Mouse (Mus musculus) liver, embryonic 12.5 days (tissue): ENCODE results near the gene Sun2. TPM values are rescaled to one million over a fixed set of nuclear protein-coding genes. Genes with fewer than 3 reads are reported as not detected.

Experiments
- ATAC-seq: fragments of 200-750 bp; cut with Nextera tagmentation; 2 replicates; pipeline ENCODE4 v1.8.0; 2017; ENCODE audit warnings: moderate number of reproducible peaks, mild to moderate bottlenecking, moderate library complexity
- H3K27ac ChIP-seq: fragments of 300-500 bp; sonication (generic); 2 replicates; pipeline ENCODE4 v1.5.1; 2016; ENCODE audit warnings: mild to moderate bottlenecking
- H3K27me3 ChIP-seq: fragments of 300-500 bp; sonication (generic); replicated peaks from 2 replicates; pipeline ENCODE4 v1.6.1; 2016; ENCODE audit warnings: mild to moderate bottlenecking, moderate library complexity
- H3K36me3 ChIP-seq: fragments of 300-500 bp; sonication (generic); 2 replicates; pipeline ENCODE4 v1.6.1; 2016; ENCODE audit warnings: mild to moderate bottlenecking, moderate library complexity
- H3K4me1 ChIP-seq: fragments of 300-500 bp; sonication (generic); 2 replicates; pipeline ENCODE4 v1.6.1; 2016
- H3K4me2 ChIP-seq: fragments of 300-500 bp; sonication (generic); 2 replicates; pipeline ENCODE4 v1.6.1; 2016; ENCODE audit warnings: mild to moderate bottlenecking, moderate library complexity
- H3K4me3 ChIP-seq: fragments of 300-500 bp; sonication (generic); 2 replicates; pipeline ENCODE4 v1.5.1; 2016; ENCODE audit warnings: mild to moderate bottlenecking, moderate library complexity
- H3K9ac ChIP-seq: fragments of 300-500 bp; sonication (generic); 2 replicates; pipeline ENCODE4 v1.6.1; 2016; ENCODE audit warnings: mild to moderate bottlenecking, moderate library complexity
- H3K9me3 ChIP-seq: fragments of 300-500 bp; sonication (generic); replicated peaks from 2 replicates; pipeline ENCODE4 v1.6.1; 2016; ENCODE audit warnings: mild to moderate bottlenecking, moderate library complexity
- WGBS: fragments of 180-500 bp; shearing (Covaris S2); methylation state at CpG from one replicate; pipeline ENCODE4 v1.1.7; 2016; ENCODE audit not compliant: insufficient replicate concordance; 5-methylcytosine and 5-hydroxymethylcytosine counted together
- polyA plus RNA-seq: library from polyadenylated mRNA; unstranded; fragments of >200 nt; fragmentation: Nextera tagmentation; extraction: Ambion mirVana; gene quantifications from 2 replicates; pipeline ENCODE4 v1.2.1, GENCODE M21; 2016

The Sun2 gene
- polyA plus RNA-seq, 1 experiment from 2014 or later = 2.9 TPM

GRCm38 (mm10) chr15:79741173-79741858 is 1.0 kb downstream of the Sun2 start:
- no peak for ATAC-seq
- WGBS = 11% methylated on average over 14 of the region's 14 CpGs
- H3K27ac ChIP-seq = peak overlapping the region; percentile 75

GRCm38 (mm10) chr15:79740739-79741138 is 1.6 kb downstream of the Sun2 start:
- Histone ChIP-seq H3K9me3 (no peaks in the 10 kb centered on the region), H3K9ac (peak overlapping the region; percentile 90; the same call in 1 of the 2 replicates), H3K27me3 (0 out of 2 replicates have a peak, but pooled peaks cover 3% of the 10 kb centered on the region), H3K4me3 (peak overlapping the region; percentile 87), H3K27ac (no peak overlapping the region), H3K4me2 (peak overlapping the region; percentile 98), H3K4me1 (peaks cover 35% of the 10 kb centered on the region), H3K36me3 (peaks cover 36% of the 10 kb centered on the region)
- no peak for ATAC-seq
- WGBS = 32% methylated on average over 3 of the region's 3 CpGs

More at GRCm38 (mm10) chr15:79741173-79741858, 1.0 kb downstream of the Sun2 start:
- Histone ChIP-seq H3K9me3 (no peaks in the 10 kb centered on the region), H3K36me3 (peaks cover 33% of the 10 kb centered on the region), H3K4me3 (peak overlapping the region; percentile 87), H3K4me1 (peaks cover 35% of the 10 kb centered on the region), H3K27me3 (0 out of 2 replicates have a peak, but pooled peaks cover 3% of the 10 kb centered on the region), H3K4me2 (peak overlapping the region; percentile 98), H3K9ac (peak overlapping the region; percentile 90)

- no peak overlapping the region for H3K4me3 ChIP-seq
- no peak overlapping the region for H3K9ac ChIP-seq
- H3K9me3 ChIP-seq = no peaks in the 10 kb centered on the region
- no peak overlapping the region for H3K4me2 ChIP-seq
- no peaks in the 10 kb centered on the region for H3K27me3 ChIP-seq
- H3K4me1 ChIP-seq = peaks cover 1% of the 10 kb centered on the region
- 86% methylated on average over 8 of the region's 8 CpGs for WGBS
- no peak overlapping the region for H3K27ac ChIP-seq
- no peak for ATAC-seq
- H3K36me3 ChIP-seq = peaks cover 72% of the 10 kb centered on the region
Observed at GRCm38 (mm10) chr15:79734311-79734710, 8.0 kb downstream of the Sun2 start.

- H3K27ac ChIP-seq = no peak overlapping the region
- no peak for ATAC-seq
Observed at GRCm38 (mm10) chr15:79733640-79734039, 8.7 kb downstream of the Sun2 start.

GRCm38 (mm10) chr15:79733192-79733591 is 9.1 kb downstream of the Sun2 start:
- Histone ChIP-seq H3K27ac (no peak overlapping the region), H3K4me1 (no peaks in the 10 kb centered on the region), H3K27me3 (no peaks in the 10 kb centered on the region), H3K9ac (no peak overlapping the region), H3K4me2 (no peak overlapping the region), H3K9me3 (no peaks in the 10 kb centered on the region), H3K4me3 (no peak overlapping the region), H3K36me3 (peaks cover 71% of the 10 kb centered on the region)
- ATAC-seq = no peak
- 84% methylated on average over 8 of the region's 8 CpGs for WGBS

More at GRCm38 (mm10) chr15:79733640-79734039, 8.7 kb downstream of the Sun2 start:
- no peak overlapping the region for H3K4me2 ChIP-seq
- no peak overlapping the region for H3K9ac ChIP-seq
- H3K9me3 ChIP-seq = no peaks in the 10 kb centered on the region
- no peak overlapping the region for H3K4me3 ChIP-seq
- H3K4me1 ChIP-seq = no peaks in the 10 kb centered on the region
- H3K36me3 ChIP-seq = peaks cover 72% of the 10 kb centered on the region
- no peaks in the 10 kb centered on the region for H3K27me3 ChIP-seq
- WGBS = 68% methylated on average over 4 of the region's 4 CpGs

- H3K36me3 ChIP-seq = peaks cover 71% of the 10 kb centered on the region
- no peak overlapping the region for H3K4me3 ChIP-seq
- ATAC-seq = no peak
- no peak overlapping the region for H3K27ac ChIP-seq
- H3K27me3 ChIP-seq = no peaks in the 10 kb centered on the region
- no peak overlapping the region for H3K4me2 ChIP-seq
- 80% methylated on average over 7 of the region's 7 CpGs for WGBS
- no peaks in the 10 kb centered on the region for H3K9me3 ChIP-seq
- H3K9ac ChIP-seq = no peak overlapping the region
- no peaks in the 10 kb centered on the region for H3K4me1 ChIP-seq
Observed at GRCm38 (mm10) chr15:79731554-79731953, 10.8 kb downstream of the Sun2 start.

GRCm38 (mm10) chr15:79728731-79729388 is 13.5 kb downstream of the Sun2 start:
- H3K4me3 ChIP-seq = no peak overlapping the region
- no peak for ATAC-seq
- no peak overlapping the region for H3K27ac ChIP-seq
- no peaks in the 10 kb centered on the region for H3K9me3 ChIP-seq
- WGBS = 68% methylated on average over 10 of the region's 10 CpGs
- H3K36me3 ChIP-seq = peaks cover 74% of the 10 kb centered on the region
- H3K9ac ChIP-seq = no peak overlapping the region
- H3K4me1 ChIP-seq = no peaks in the 10 kb centered on the region
- H3K27me3 ChIP-seq = no peaks in the 10 kb centered on the region
- H3K4me2 ChIP-seq = no peak overlapping the region

- peaks cover 68% of the 10 kb centered on the region for H3K36me3 ChIP-seq
- no peaks in the 10 kb centered on the region for H3K27me3 ChIP-seq
- WGBS = 79% methylated on average over 5 of the region's 5 CpGs
- H3K4me3 ChIP-seq = no peak overlapping the region
- no peak overlapping the region for H3K27ac ChIP-seq
- no peaks in the 10 kb centered on the region for H3K9me3 ChIP-seq
- H3K4me2 ChIP-seq = no peak overlapping the region
- H3K9ac ChIP-seq = no peak overlapping the region
- ATAC-seq = no peak
- no peaks in the 10 kb centered on the region for H3K4me1 ChIP-seq
Observed at GRCm38 (mm10) chr15:79728311-79728710, 14.0 kb downstream of the Sun2 start.

- ATAC-seq = no peak
- H3K9ac ChIP-seq = no peak overlapping the region
- H3K9me3 ChIP-seq = no peaks in the 10 kb centered on the region
- 83% methylated on average over 6 of the region's 6 CpGs for WGBS
- no peak overlapping the region for H3K4me2 ChIP-seq
- H3K27ac ChIP-seq = no peak overlapping the region
- no peaks in the 10 kb centered on the region for H3K4me1 ChIP-seq
- no peaks in the 10 kb centered on the region for H3K27me3 ChIP-seq
- H3K36me3 ChIP-seq = peaks cover 67% of the 10 kb centered on the region
- no peak overlapping the region for H3K4me3 ChIP-seq
Observed at GRCm38 (mm10) chr15:79727840-79728239, 14.5 kb downstream of the Sun2 start.

GRCm38 (mm10) chr15:79725190-79725789 is 17.0 kb downstream of the Sun2 start:
- Histone ChIP-seq H3K4me2 (no peak overlapping the region), H3K27ac (no peak overlapping the region), H3K9ac (no peak overlapping the region), H3K9me3 (no peaks in the 10 kb centered on the region), H3K27me3 (no peaks in the 10 kb centered on the region), H3K4me3 (no peak overlapping the region), H3K36me3 (peaks cover 83% of the 10 kb centered on the region), H3K4me1 (no peaks in the 10 kb centered on the region)
- WGBS = 86% methylated on average over 11 of the region's 11 CpGs
- ATAC-seq = no peak

- H3K9me3 ChIP-seq = no peaks in the 10 kb centered on the region
- 44% methylated on average over 1 of the region's 1 CpGs for WGBS
- H3K27me3 ChIP-seq = no peaks in the 10 kb centered on the region
- H3K4me3 ChIP-seq = no peak overlapping the region
- H3K4me2 ChIP-seq = no peak overlapping the region
- H3K27ac ChIP-seq = no peak overlapping the region
- no peak for ATAC-seq
- H3K4me1 ChIP-seq = no peaks in the 10 kb centered on the region
- H3K36me3 ChIP-seq = peaks cover 88% of the 10 kb centered on the region
- no peak overlapping the region for H3K9ac ChIP-seq
Observed at GRCm38 (mm10) chr15:79723439-79723838, 18.9 kb downstream of the Sun2 start.

GRCm38 (mm10) chr15:79720796-79721195 is 21.5 kb downstream of the Sun2 start:
- WGBS = 76% methylated on average over 4 of the region's 4 CpGs
- Histone ChIP-seq H3K36me3 (peaks cover 88% of the 10 kb centered on the region), H3K27ac (no peak overlapping the region), H3K4me3 (no peak overlapping the region), H3K9ac (no peak overlapping the region), H3K4me1 (no peaks in the 10 kb centered on the region), H3K9me3 (no peaks in the 10 kb centered on the region), H3K27me3 (no peaks in the 10 kb centered on the region), H3K4me2 (no peak overlapping the region)
- no peak for ATAC-seq
